Mouse (Mus musculus) thymus, postnatal 36 days (tissue): ENCODE measurements around the gene Btbd2.
"Not testable (repeated sequence)": the region's sequence is repeated elsewhere in the genome, so short reads cannot be mapped to it uniquely, and the experiment has no call there.

ENCODE experiments used
- DNase-seq, 2 experiments: peaks; one replicate each; pipeline ENCODE4 v3.0.0; 2022; ENCODE audit warnings: mixed read lengths in 2 of 2

Btbd2 gene

GRCm38 (mm10) chr10:80606306-80606705 lies 50.6 kb downstream of the Btbd2 start:
- peak; percentile 59 to 81 for DNase-seq

DNA sequence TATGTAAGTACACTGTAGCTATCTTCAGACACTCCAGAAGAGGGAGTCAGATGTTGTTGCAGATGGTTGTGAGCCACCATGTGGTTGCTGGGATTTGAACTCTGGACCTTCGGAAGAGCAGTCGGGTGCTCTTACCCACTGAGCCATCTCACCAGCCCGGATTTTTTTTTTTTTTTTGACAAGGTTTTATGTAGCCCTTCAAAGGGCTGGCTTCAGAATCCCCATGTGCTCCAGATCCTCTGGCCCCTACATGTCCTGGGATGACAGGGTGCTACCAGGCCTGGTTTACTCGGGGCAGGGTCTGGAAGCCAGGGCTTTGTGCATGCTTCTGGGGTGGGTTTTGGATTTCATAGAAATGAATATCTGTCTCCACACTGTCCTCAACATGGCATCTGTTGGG lies 51.1 kb downstream of the Btbd2 start, which contains the start of gene Gm49322:
Gene Gm49322 (plus strand): TSS at position 301 of the 400 bp plus-strand sequence.
- DNase-seq: not testable (repeated sequence)

- no peak for DNase-seq
Measured at GRCm38 (mm10) chr10:80604988-80605387, 51.9 kb downstream of the Btbd2 start.

GRCm38 (mm10) chr10:80604001-80604509 lies 52.8 kb downstream of the Btbd2 start:
- peak in 1 of 2 experiments; percentile 55 for DNase-seq

DNA sequence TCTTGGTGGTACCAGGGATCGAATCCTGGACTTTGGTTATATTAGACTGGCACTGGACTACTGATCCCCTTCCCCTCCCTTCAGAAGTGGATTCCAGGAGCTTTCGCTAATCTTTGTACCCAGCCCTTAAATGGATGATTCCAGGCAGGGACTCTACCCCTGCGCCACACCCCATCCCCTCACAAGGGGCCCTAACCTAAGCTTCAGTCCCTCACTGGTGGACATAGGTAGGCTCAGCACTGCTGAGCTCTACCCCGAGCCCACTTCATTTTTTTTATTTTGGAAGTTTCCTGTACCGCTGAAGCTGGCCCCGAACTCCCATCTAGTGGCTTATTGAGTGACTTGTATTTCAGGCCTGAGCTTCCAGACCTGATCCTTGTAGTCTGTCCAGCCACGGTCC lies 53.5 kb downstream of the Btbd2 start:
- peak in 1 of 2 experiments; percentile 34 for DNase-seq

- DNase-seq: peak; percentile 95 to 96
Measured at GRCm38 (mm10) chr10:80602698-80603325, 54.1 kb downstream of the Btbd2 start, which contains the start of the genes Scamp4 and Adat3. Gene Scamp4, plus strand, starts transcription at chr10:80602872. Gene Adat3, plus strand, starts transcription at chr10:80602880.

DNA sequence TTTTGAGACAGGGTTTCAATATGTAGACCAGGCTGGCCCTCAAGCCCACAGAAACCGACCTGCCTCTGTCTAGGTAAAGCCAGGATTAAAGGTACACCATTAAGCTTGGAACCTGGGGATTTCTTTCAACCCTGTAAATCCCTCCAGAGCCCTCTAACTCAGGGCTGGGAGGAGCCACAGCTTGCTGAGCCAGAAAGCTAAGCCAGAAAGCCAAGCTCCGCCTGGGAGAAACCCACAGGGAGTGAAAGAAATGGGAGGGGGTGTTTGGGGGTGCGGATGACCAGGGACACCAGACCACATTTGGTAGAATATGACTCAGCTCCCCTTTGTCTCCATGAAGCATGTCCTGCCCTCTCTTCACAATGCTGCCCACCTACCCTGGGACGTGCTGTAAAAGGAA lies 60.6 kb downstream of the Btbd2 start:
- DNase-seq: no peak
